Mouse (Mus musculus) forebrain, postnatal 0 days (tissue): ENCODE measurements around the gene Prdm16. TPM values are rescaled to one million over a fixed set of nuclear protein-coding genes. Genes with fewer than 3 reads are reported as not detected.

Experiments
- ATAC-seq: fragments of 200-750 bp; cut with Nextera tagmentation; 2 replicates; pipeline ENCODE4 v1.8.0; 2017; ENCODE audit warnings: mild to moderate bottlenecking, moderate library complexity
- DNase-seq: peaks from one replicate; pipeline ENCODE4 v3.0.0-alpha.2; 2015
- H3K27ac ChIP-seq: fragments of 300-500 bp; sonication (generic); 2 replicates; pipeline ENCODE4 v1.5.1; 2014; ENCODE audit warnings: low read depth, mild to moderate bottlenecking, antibody characterized with exemption, low read length, moderate library complexity, mixed read lengths
- H3K27me3 ChIP-seq: fragments of 300-500 bp; sonication (generic); 2 replicates; pipeline ENCODE4 v1.6.1; 2014; ENCODE audit warnings: mild to moderate bottlenecking, low read length, mixed read lengths; ENCODE audit not compliant: insufficient read depth
- H3K36me3 ChIP-seq: fragments of 300-500 bp; sonication (generic); 2 replicates; pipeline ENCODE4 v1.6.1; 2014; ENCODE audit warnings: mild to moderate bottlenecking, moderate library complexity; ENCODE audit not compliant: insufficient read depth
- H3K4me1 ChIP-seq: fragments of 300-500 bp; sonication (generic); 2 replicates; pipeline ENCODE4 v1.6.1; 2014; ENCODE audit warnings: antibody characterized with exemption; ENCODE audit not compliant: insufficient read depth
- H3K4me2 ChIP-seq: fragments of 300-500 bp; sonication (generic); 2 replicates; pipeline ENCODE4 v1.6.1; 2014; ENCODE audit warnings: low read depth, mild to moderate bottlenecking, moderate library complexity
- H3K4me3 ChIP-seq: fragments of 300-500 bp; sonication (generic); 2 replicates; pipeline ENCODE4 v1.5.1; 2014; ENCODE audit warnings: low read depth, low read length, mixed read lengths
- H3K9ac ChIP-seq: fragments of 300-500 bp; sonication (generic); 2 replicates; pipeline ENCODE4 v1.6.1; 2014; ENCODE audit warnings: mild to moderate bottlenecking
- H3K9me3 ChIP-seq: fragments of 300-500 bp; sonication (generic); 2 replicates; pipeline ENCODE4 v1.6.1; 2016; ENCODE audit warnings: low read length
- CTCF ChIP-seq: sonication (generic); IDR thresholded peaks from 2 replicates; pipeline ENCODE4 v1.5.1; 2016; ENCODE audit warnings: antibody characterized with exemption, control low read depth, low read depth
- WGBS: fragments of 180-500 bp; shearing (Covaris S2); extraction: QIAGEN DNeasy Blood & Tissue Kit; methylation state at CpG from one replicate; pipeline ENCODE4 v1.1.7; 2014; 5-methylcytosine and 5-hydroxymethylcytosine counted together
- polyA plus RNA-seq: library from polyadenylated mRNA; unstranded; fragments of >200 nt; fragmentation: Nextera tagmentation; extraction: Ambion mirVana; gene quantifications from 2 replicates; pipeline ENCODE4 v1.2.1, GENCODE M21; 2015
- total RNA-seq: library from RNA; depleted of rRNA; stranded (reverse); fragments of >200 nt; gene quantifications from 2 replicates; pipeline ENCODE4 v1.2.3, GENCODE M21; 2014

Prdm16 gene
- total and polyA plus RNA-seq, 2 experiments from 2014 or later: 10.7 to 16.3 TPM

DNA sequence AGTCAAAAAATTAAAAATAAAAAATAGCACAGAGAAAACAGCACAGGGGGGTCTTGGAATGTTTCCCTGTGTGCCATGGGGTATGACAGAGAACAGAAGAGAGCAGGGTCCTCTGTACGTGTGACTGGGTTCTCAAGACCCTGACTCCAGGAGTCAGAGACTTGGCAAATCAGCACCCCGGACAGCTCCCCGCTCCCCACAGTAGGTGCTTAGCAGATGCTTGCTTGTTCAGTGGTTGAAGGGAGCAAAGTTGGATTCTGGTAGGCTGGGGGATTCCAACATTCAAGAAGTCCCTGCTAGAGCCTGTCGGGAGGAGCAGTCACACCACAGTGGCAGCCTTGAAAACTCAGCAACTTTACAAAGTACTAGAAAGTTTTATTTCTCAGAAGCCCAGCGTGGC lies 170.4 kb downstream of the Prdm16 start:
- TF ChIP-seq CTCF: no peak

DNA sequence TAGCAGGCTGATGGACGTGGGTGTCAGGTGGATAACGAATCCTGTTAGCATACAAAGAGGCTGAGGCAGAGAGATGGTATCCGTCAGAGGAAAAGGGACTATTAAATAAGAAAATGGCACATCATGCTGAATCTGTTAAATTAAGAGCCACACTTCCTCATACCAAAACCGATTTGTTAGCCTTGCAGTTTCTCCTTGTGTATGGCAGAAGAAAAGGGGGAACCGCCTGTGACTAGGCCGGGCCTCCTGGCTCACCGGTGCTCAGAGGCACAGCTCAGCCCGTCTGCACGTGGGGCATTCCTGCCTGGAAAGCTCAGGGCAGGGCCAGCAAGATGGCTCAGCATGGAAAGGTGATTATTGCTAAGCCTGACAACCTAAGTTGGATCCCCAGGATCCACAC lies 171.6 kb downstream of the Prdm16 start:
- no peak overlapping the region for H3K27ac ChIP-seq
- WGBS: 45% methylated on average over 9 of the region's 9 CpGs
- no peaks in the 10 kb centered on the region for H3K27me3 ChIP-seq

More for the DNA sequence above, 170.4 kb downstream of the Prdm16 start:
- 54% methylated on average over 5 of the region's 5 CpGs for WGBS
- Histone ChIP-seq H3K27me3 (no peaks in the 10 kb centered on the region), H3K36me3 (no peaks in the 10 kb centered on the region), H3K4me2 (no peak overlapping the region), H3K9ac (no peak overlapping the region), H3K4me1 (peaks cover 1% of the 10 kb centered on the region; the same call in 1 of the 2 replicates), H3K9me3 (no peaks in the 10 kb centered on the region), H3K27ac (no peak overlapping the region), H3K4me3 (no peak overlapping the region)
- ATAC-seq (no peak), DNase-seq (no peak)

DNA sequence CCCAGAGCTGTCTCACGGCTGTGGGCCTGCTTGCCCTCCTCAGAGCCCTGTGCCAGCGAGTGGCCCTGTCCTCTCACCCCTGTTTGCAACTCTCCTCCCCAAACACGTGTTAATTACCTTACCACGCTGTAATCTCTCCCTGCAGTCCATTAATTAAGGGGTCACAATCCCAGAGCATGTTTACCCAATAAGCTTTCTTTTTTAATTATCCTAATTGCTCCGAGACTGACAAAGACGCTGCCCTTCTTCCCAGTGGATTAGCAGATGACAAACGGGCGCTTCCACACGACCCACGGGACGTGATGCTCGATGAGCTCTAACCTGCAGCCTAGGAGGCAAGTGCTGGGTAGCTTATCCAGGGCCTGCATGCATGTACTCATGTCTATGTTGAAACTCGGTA lies 176.7 kb downstream of the Prdm16 start:
- H3K4me1 ChIP-seq: no peaks in the 10 kb centered on the region
- no peaks in the 10 kb centered on the region for H3K9me3 ChIP-seq
- no peak overlapping the region for H3K4me3 ChIP-seq
- ATAC-seq (no peak), DNase-seq (no peak)
- H3K27me3 ChIP-seq: no peaks in the 10 kb centered on the region
- no peak for TF ChIP-seq CTCF
- no peak overlapping the region for H3K9ac ChIP-seq
- 40% methylated on average over 13 of the region's 13 CpGs for WGBS
- H3K4me2 ChIP-seq: no peak overlapping the region
- no peaks in the 10 kb centered on the region for H3K36me3 ChIP-seq
- no peak overlapping the region for H3K27ac ChIP-seq

More for the DNA sequence above, 171.6 kb downstream of the Prdm16 start:
- H3K4me2 ChIP-seq: no peak overlapping the region
- H3K36me3 ChIP-seq: no peaks in the 10 kb centered on the region
- no peak overlapping the region for H3K9ac ChIP-seq
- TF ChIP-seq CTCF: no peak
- H3K9me3 ChIP-seq: no peaks in the 10 kb centered on the region
- no peaks in the 10 kb centered on the region for H3K4me1 ChIP-seq
- DNase-seq (no peak), ATAC-seq (no peak)
- H3K4me3 ChIP-seq: no peak overlapping the region

DNA sequence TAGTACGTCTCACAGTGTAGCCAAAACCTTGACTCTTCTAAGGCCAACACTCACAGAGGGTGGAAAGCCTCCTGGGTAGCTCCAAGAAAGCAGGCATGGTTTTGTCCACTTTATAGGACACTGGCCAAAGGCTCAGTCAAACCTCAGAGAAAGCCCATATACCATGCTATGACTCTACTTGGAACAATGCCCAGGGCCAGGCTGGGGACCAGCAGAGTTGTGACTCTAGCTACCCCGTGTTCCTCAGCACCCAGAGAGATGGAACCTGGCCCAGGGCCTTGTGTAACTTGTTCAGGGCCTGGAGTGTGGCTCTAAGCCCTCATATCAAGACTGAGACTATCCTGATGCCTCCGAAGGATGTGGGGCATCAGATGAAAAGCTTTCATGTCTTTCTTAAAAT lies 178.9 kb downstream of the Prdm16 start:
- no peak overlapping the region for H3K4me3 ChIP-seq
- H3K27ac ChIP-seq: no peak overlapping the region
- no peaks in the 10 kb centered on the region for H3K36me3 ChIP-seq
- no peaks in the 10 kb centered on the region for H3K27me3 ChIP-seq
- no peaks in the 10 kb centered on the region for H3K4me1 ChIP-seq
- no peak overlapping the region for H3K9ac ChIP-seq
- no peak for TF ChIP-seq CTCF
- 74% methylated on average over 3 of the region's 3 CpGs for WGBS
- ATAC-seq (no peak), DNase-seq (no peak)
- no peaks in the 10 kb centered on the region for H3K9me3 ChIP-seq
- no peak overlapping the region for H3K4me2 ChIP-seq

DNA sequence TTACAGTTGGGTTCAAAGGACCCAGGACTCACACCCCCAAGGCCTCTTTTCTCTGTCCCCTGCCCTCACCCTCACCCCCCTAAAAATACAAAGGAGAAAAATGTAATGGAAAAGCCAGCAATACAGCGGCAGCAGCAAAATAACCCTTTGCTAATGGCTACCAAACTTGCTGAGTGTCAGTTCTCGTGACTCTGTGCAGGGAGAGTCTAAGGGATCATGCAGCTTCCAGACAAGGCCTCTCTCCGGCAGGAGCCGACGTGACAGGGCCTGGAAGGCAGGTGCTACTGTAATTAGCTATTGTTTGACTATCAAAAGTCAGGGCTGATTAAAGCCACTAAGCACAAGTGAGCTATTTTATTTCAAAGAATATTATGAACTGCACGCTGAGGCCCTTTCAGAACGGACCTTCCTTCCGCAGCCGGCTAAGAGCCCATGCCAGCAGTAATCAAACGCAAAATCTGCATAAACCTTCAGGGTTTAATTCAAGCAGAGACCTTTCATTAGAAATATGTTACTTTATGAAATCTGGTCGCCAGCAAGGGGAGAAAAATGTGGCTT lies 180.3 kb downstream of the Prdm16 start:
- H3K4me2 ChIP-seq: no peak overlapping the region
- H3K9me3 ChIP-seq: no peaks in the 10 kb centered on the region
- no peaks in the 10 kb centered on the region for H3K36me3 ChIP-seq
- ATAC-seq (peak; percentile 59; the same call in 1 of the 2 replicates), DNase-seq (no peak)
- no peak overlapping the region for H3K9ac ChIP-seq
- H3K27ac ChIP-seq: 0 out of 2 replicates have a peak overlapping the region, but pooled peaks have one; percentile 15
- no peak overlapping the region for H3K4me3 ChIP-seq
- no peaks in the 10 kb centered on the region for H3K27me3 ChIP-seq
- H3K4me1 ChIP-seq: no peaks in the 10 kb centered on the region
- WGBS: 21% methylated on average over 11 of the region's 11 CpGs
- TF ChIP-seq CTCF: no peak

DNA sequence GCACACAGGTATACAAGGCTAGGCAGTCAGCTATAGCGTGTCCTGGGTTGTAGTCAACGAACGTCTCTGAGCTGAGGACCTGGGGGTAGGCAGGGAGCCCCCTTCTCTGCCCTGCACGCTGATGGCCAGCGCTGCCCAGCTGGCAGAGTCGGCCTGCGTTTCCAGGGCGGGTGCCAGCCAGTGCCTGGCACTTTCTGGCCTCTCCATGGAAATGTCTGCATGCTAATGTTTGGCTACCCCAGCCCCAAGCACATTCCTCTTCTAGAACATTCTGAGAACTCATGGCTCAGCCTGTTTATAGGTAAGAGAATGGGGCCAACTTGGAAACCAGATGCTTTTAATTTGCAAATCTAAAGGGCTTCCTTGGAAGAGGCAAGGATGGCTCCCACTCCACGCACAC lies 186.2 kb downstream of the Prdm16 start:
- no peak for DNase-seq

DNA sequence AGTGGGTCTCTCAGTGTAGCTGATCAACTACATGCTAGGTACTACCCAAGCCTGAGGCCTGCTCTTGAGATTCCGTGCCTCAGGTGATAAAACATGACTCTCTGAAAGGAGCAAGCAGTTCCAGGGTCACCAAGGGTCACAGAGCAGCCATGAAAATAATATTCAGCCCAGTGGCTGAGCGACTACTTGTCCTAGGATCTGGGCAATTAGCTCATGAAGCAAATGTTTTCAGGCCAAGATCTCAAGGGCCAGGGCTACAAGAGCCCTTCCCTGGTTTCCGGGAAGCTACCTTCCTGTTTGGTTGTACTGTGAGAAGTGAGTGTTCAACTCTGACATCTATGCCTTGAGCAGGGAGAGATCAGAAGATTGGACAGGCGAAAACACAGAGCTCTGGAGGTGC lies 186.6 kb downstream of the Prdm16 start:
- Histone ChIP-seq H3K36me3 (no peaks in the 10 kb centered on the region), H3K9me3 (no peaks in the 10 kb centered on the region), H3K27ac (no peak overlapping the region), H3K9ac (no peak overlapping the region), H3K27me3 (no peaks in the 10 kb centered on the region), H3K4me3 (no peak overlapping the region), H3K4me2 (no peak overlapping the region), H3K4me1 (no peaks in the 10 kb centered on the region)
- WGBS: 73% methylated on average over 4 of the region's 4 CpGs
- TF ChIP-seq CTCF: no peak
- ATAC-seq (no peak), DNase-seq (no peak)

More for the DNA sequence above, 186.2 kb downstream of the Prdm16 start:
- no peak overlapping the region for H3K4me3 ChIP-seq
- 70% methylated on average over 9 of the region's 9 CpGs for WGBS
- no peak overlapping the region for H3K9ac ChIP-seq
- H3K27ac ChIP-seq: no peak overlapping the region
- no peak for TF ChIP-seq CTCF
- no peaks in the 10 kb centered on the region for H3K27me3 ChIP-seq
- H3K36me3 ChIP-seq: no peaks in the 10 kb centered on the region
- H3K9me3 ChIP-seq: no peaks in the 10 kb centered on the region
- no peak overlapping the region for H3K4me2 ChIP-seq
- H3K4me1 ChIP-seq: no peaks in the 10 kb centered on the region
- ATAC-seq: 0 out of 2 replicates have a peak, but pooled peaks have one; percentile 32
